In the genomic region with DNA sequence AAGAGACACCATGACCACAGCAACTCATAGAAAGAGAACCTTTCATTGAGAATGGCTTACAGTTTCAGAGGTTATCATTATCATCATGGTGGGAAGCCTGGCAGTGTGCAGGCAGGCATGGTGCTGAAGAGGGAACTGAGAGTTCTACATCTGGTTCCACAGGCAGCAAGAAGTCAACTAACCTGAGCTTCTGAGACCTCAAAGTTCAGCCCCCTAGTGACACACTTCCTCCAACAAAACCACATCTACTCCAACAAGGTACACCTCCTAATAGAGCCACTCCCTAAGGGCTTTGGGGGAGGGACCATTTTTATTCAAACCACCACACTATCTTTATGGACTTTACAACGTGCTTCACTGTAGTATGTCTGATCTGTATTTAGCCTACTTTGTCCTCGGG, we compare ENCODE assay signal across 12 mouse cellular contexts.
"Had no signal": no experiment of that assay in that cellular context is flagged by ENCODE, and none has a peak within 500 bp of the region (broad histone marks: within the 10 kb centered on the region; RNA-seq: fewer than 3 reads in every experiment).

No protein-coding gene starts in this region.

- H3K4me2 ChIP-seq: limb, embryonic 13.5 days; midbrain, embryonic 12.5 days; neural tube, embryonic 15.5 days had no signal

- H3K27ac ChIP-seq: kidney, postnatal 0 days; layer of hippocampus, adult 2 months; limb, embryonic 13.5 days; liver, embryonic 14.5 days; midbrain, embryonic 12.5 days; neural tube, embryonic 15.5 days had no signal

- H3K4me3 ChIP-seq: layer of hippocampus, adult 2 months; limb, embryonic 13.5 days; midbrain, embryonic 12.5 days; neural tube, embryonic 15.5 days had no signal

- H3K4me1 ChIP-seq: limb, embryonic 13.5 days had no signal

- H3K36me3 ChIP-seq: limb, embryonic 13.5 days; midbrain, embryonic 12.5 days; neural tube, embryonic 15.5 days had no signal

- H3K9me3 ChIP-seq: limb, embryonic 13.5 days; midbrain, embryonic 12.5 days; neural tube, embryonic 15.5 days had no signal

- DNase-seq: kidney, postnatal 4 days; left cerebral cortex, postnatal 4 days; lung, adult 18-20 months; right cerebral cortex, adult 18-20 months; thymus, adult 18-20 months; thymus, postnatal 14 days had no signal

- H3K9ac ChIP-seq: limb, embryonic 13.5 days; liver, embryonic 14.5 days; midbrain, embryonic 12.5 days; neural tube, embryonic 15.5 days had no signal
